Mouse (Mus musculus): ENCODE results near the gene Ppp1r14d. TPM values are rescaled to one million over a fixed set of nuclear protein-coding genes. Genes with fewer than 3 reads are reported as not detected.

Gene Ppp1r14d
- total and polyA plus RNA-seq, 2 experiments from 2014 or later, result not detected

DNA sequence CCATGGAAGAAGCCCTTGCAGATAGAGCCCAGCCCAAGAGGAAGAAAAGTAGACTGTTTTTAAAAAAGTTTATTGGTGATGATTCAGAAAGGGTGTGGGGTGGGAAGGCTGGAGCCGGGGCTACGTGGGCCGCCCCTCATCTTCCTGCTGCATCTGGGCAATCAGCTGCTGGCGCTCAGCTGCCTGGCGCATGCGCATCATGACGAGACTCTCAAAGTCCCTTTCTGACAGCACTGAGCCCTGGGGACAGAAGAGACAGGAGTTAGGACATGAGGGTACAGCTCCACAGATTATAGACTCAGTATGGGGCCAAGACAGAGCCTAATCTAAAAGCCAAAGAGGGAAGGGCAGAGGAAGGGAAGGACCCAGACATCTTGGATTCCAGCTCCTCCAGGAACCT, 57.3 kb downstream of the Ppp1r14d start:
- Histone ChIP-seq H3K4me1 (ENCODE audit: control insufficient read depth, insufficient read depth) (peaks cover 15% of the 10 kb centered on the region; the same call in 1 of the 2 replicates), H3K27ac (ENCODE audit: low read depth) (no peak overlapping the region), H3K27me3 (ENCODE audit: control insufficient read depth, insufficient read depth, low read length) (no peaks in the 10 kb centered on the region), H3K9ac (replicated peaks; ENCODE audit: low read depth, low read length) (no peak overlapping the region), H3K9me3 (replicated peaks; ENCODE audit: control insufficient read depth, low read length) (no peaks in the 10 kb centered on the region), H3K4me2 (ENCODE audit: low read depth, low read length) (no peak overlapping the region), H3K4me3 (ENCODE audit: low read depth, low read length) (no peak overlapping the region), H3K36me3 (replicated peaks; ENCODE audit: control insufficient read depth, insufficient read depth, low read length) (no peaks in the 10 kb centered on the region)
- DNase-seq (ENCODE audit: low spot score) (no peak), ATAC-seq (ENCODE audit: insufficient read depth, low read depth) (no peak)
- TF ChIP-seq CTCF (IDR thresholded peaks at IDR 0.05; ENCODE audit: low read depth) (no peak), EP300 (IDR thresholded peaks at IDR 0.05; ENCODE audit: low read depth) (no peak)
- WGBS, result 89% methylated on average over 7 of the region's 7 CpGs

DNA sequence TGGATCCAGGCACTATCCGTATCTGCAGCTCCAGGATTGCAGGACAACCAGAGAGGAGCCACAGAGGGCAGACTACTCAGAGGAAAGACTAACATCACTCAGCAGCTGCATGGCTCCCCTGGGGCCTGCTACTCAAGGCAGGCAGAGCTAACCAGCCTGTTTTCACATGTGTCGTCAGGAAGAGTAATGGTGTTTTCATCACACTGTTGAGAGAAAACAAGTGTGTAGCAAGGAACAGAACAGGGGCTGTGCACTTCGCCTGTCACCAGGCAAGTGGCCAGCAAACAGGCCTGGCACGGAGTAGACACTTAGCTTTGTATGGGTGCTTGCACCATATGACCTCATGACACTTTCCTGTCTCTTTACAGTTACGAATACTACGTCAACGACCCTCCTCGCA, 58.1 kb downstream of the Ppp1r14d start:
- Histone ChIP-seq H3K36me3 (replicated peaks; ENCODE audit: control insufficient read depth, insufficient read depth, low read length) (no peaks in the 10 kb centered on the region), H3K4me3 (ENCODE audit: low read depth, low read length) (no peak overlapping the region), H3K27ac (ENCODE audit: low read depth) (no peak overlapping the region), H3K27me3 (ENCODE audit: control insufficient read depth, insufficient read depth, low read length) (no peaks in the 10 kb centered on the region; the same call in 1 of the 2 replicates), H3K9ac (replicated peaks; ENCODE audit: low read depth, low read length) (no peak overlapping the region), H3K4me1 (ENCODE audit: control insufficient read depth, insufficient read depth) (peaks cover 15% of the 10 kb centered on the region), H3K4me2 (ENCODE audit: low read depth, low read length) (no peak overlapping the region), H3K9me3 (replicated peaks; ENCODE audit: control insufficient read depth, low read length) (no peaks in the 10 kb centered on the region)
- WGBS, result 39% methylated on average over 8 of the region's 8 CpGs
- TF ChIP-seq CTCF (IDR thresholded peaks at IDR 0.05; ENCODE audit: low read depth) (no peak), EP300 (IDR thresholded peaks at IDR 0.05; ENCODE audit: low read depth) (no peak)
- DNase-seq (ENCODE audit: low spot score) (no peak), ATAC-seq (ENCODE audit: insufficient read depth, low read depth) (no peak)

GRCm38 (mm10) chr2:119170282-119170681, 59.4 kb downstream of the Ppp1r14d start:
- Histone ChIP-seq H3K9me3 (replicated peaks; ENCODE audit: control insufficient read depth, low read length) (no peaks in the 10 kb centered on the region), H3K9ac (replicated peaks; ENCODE audit: low read depth, low read length) (no peak overlapping the region), H3K4me3 (ENCODE audit: low read depth, low read length) (no peak overlapping the region), H3K4me2 (ENCODE audit: low read depth, low read length) (no peak overlapping the region), H3K27ac (ENCODE audit: low read depth) (no peak overlapping the region), H3K27me3 (ENCODE audit: control insufficient read depth, insufficient read depth, low read length) (peaks cover 9% of the 10 kb centered on the region; the same call in 1 of the 2 replicates), H3K36me3 (replicated peaks; ENCODE audit: control insufficient read depth, insufficient read depth, low read length) (no peaks in the 10 kb centered on the region), H3K4me1 (ENCODE audit: control insufficient read depth, insufficient read depth) (peaks cover 15% of the 10 kb centered on the region)
- DNase-seq (ENCODE audit: low spot score) (no peak), ATAC-seq (ENCODE audit: insufficient read depth, low read depth) (no peak)
- 87% methylated on average over 2 of the region's 2 CpGs for WGBS
- no peak for TF ChIP-seq CTCF (IDR thresholded peaks at IDR 0.05; ENCODE audit: low read depth)

Other genes with a start within 250 kb of the Ppp1r14d start
- 14.7 and 19.1 TPM in 2 replicates for gene Ccdc32, start 200.5 kb downstream of the Ppp1r14d start, total RNA-seq (2014; rRNA removed; ENCODE audit: low replicate concordance)
- 20.7 and 21.1 TPM in 2 replicates for gene Ccdc32, start 200.5 kb downstream of the Ppp1r14d start, polyA plus RNA-seq (2015; fragmentation: Nextera tagmentation; extraction: Ambion mirVana)
- gene Rpusd2, start 195.1 kb downstream of the Ppp1r14d start, total RNA-seq (2014; rRNA removed; ENCODE audit: low replicate concordance), result 8.8 and 14.3 TPM in 2 replicates
- 2.6 and 3.3 TPM in 2 replicates for gene Rpusd2, start 195.1 kb downstream of the Ppp1r14d start, polyA plus RNA-seq (2015; fragmentation: Nextera tagmentation; extraction: Ambion mirVana)
- 9.1 and 50.5 TPM in 2 replicates for gene Knl1, start 182.8 kb downstream of the Ppp1r14d start, total RNA-seq (2014; rRNA removed; ENCODE audit: low replicate concordance)
- 12.6 and 14.5 TPM in 2 replicates for gene Knl1, start 182.8 kb downstream of the Ppp1r14d start, polyA plus RNA-seq (2015; fragmentation: Nextera tagmentation; extraction: Ambion mirVana)
- 2.7 and 10.9 TPM in 2 replicates for gene Rad51, start 117.1 kb downstream of the Ppp1r14d start, total RNA-seq (2014; rRNA removed; ENCODE audit: low replicate concordance)
- gene Rad51, start 117.1 kb downstream of the Ppp1r14d start, polyA plus RNA-seq (2015; fragmentation: Nextera tagmentation; extraction: Ambion mirVana), result 7.7 and 8.1 TPM in 2 replicates
- 17.0 and 24.2 TPM in 2 replicates for gene Rmdn3, start 72.9 kb downstream of the Ppp1r14d start, total RNA-seq (2014; rRNA removed; ENCODE audit: low replicate concordance)
- gene Rmdn3, start 72.9 kb downstream of the Ppp1r14d start, polyA plus RNA-seq (2015; fragmentation: Nextera tagmentation; extraction: Ambion mirVana), result 14.4 and 14.6 TPM in 2 replicates
- 1.5 and 12.0 TPM in 2 replicates for gene Gchfr, start 62.1 kb downstream of the Ppp1r14d start, total RNA-seq (2014; rRNA removed; ENCODE audit: low replicate concordance)
- 5.6 and 5.7 TPM in 2 replicates for gene Gchfr, start 62.1 kb downstream of the Ppp1r14d start, polyA plus RNA-seq (2015; fragmentation: Nextera tagmentation; extraction: Ambion mirVana)
- gene Gm14137, start 55.4 kb downstream of the Ppp1r14d start, total RNA-seq (2014; rRNA removed; ENCODE audit: low replicate concordance), result not detected in 2 replicates
- gene Gm14137, start 55.4 kb downstream of the Ppp1r14d start, polyA plus RNA-seq (2015; fragmentation: Nextera tagmentation; extraction: Ambion mirVana), result 0.07 and 0.12 TPM in 2 replicates
- 17.7 and 26.4 TPM in 2 replicates for gene Zfyve19, start 21.3 kb downstream of the Ppp1r14d start, total RNA-seq (2014; rRNA removed; ENCODE audit: low replicate concordance)
- 26.9 and 27.3 TPM in 2 replicates for gene Zfyve19, start 21.3 kb downstream of the Ppp1r14d start, polyA plus RNA-seq (2015; fragmentation: Nextera tagmentation; extraction: Ambion mirVana)
- gene Dnajc17, start 21.1 kb downstream of the Ppp1r14d start, total RNA-seq (2014; rRNA removed; ENCODE audit: low replicate concordance), result 8.4 and 18.7 TPM in 2 replicates
- 8.8 and 9.1 TPM in 2 replicates for gene Dnajc17, start 21.1 kb downstream of the Ppp1r14d start, polyA plus RNA-seq (2015; fragmentation: Nextera tagmentation; extraction: Ambion mirVana)
- gene Spint1, start 7.5 kb upstream of the Ppp1r14d start, total RNA-seq (2014; rRNA removed; ENCODE audit: low replicate concordance), result 11.6 and 11.7 TPM in 2 replicates
- gene Spint1, start 7.5 kb upstream of the Ppp1r14d start, polyA plus RNA-seq (2015; fragmentation: Nextera tagmentation; extraction: Ambion mirVana), result 0.14 and 0.34 TPM in 2 replicates
- gene Rhov, start 41.4 kb upstream of the Ppp1r14d start, total RNA-seq (2014; rRNA removed; ENCODE audit: low replicate concordance), result 3.4 TPM in 1 of 2 replicates, not detected in the other
- 0.19 TPM in 1 of 2 replicates, not detected in the other for gene Rhov, start 41.4 kb upstream of the Ppp1r14d start, polyA plus RNA-seq (2015; fragmentation: Nextera tagmentation; extraction: Ambion mirVana)
- 14.3 and 16.2 TPM in 2 replicates for gene Vps18, start 58.8 kb upstream of the Ppp1r14d start, total RNA-seq (2014; rRNA removed; ENCODE audit: low replicate concordance)
- gene Vps18, start 58.8 kb upstream of the Ppp1r14d start, polyA plus RNA-seq (2015; fragmentation: Nextera tagmentation; extraction: Ambion mirVana), result 8.0 and 8.3 TPM in 2 replicates
- 5.0 and 6.6 TPM in 2 replicates for gene Dll4, start 95.9 kb upstream of the Ppp1r14d start, total RNA-seq (2014; rRNA removed; ENCODE audit: low replicate concordance)
- gene Dll4, start 95.9 kb upstream of the Ppp1r14d start, polyA plus RNA-seq (2015; fragmentation: Nextera tagmentation; extraction: Ambion mirVana), result 5.7 and 6.2 TPM in 2 replicates
- gene Chac1, start 121.3 kb upstream of the Ppp1r14d start, total RNA-seq (2014; rRNA removed; ENCODE audit: low replicate concordance), result 0.11 and 0.27 TPM in 2 replicates
- 0.30 and 0.52 TPM in 2 replicates for gene Chac1, start 121.3 kb upstream of the Ppp1r14d start, polyA plus RNA-seq (2015; fragmentation: Nextera tagmentation; extraction: Ambion mirVana)
- gene Ino80, start 247.8 kb upstream of the Ppp1r14d start, total RNA-seq (2014; rRNA removed; ENCODE audit: low replicate concordance), result 7.2 TPM in 2 replicates
- 1.7 and 2.0 TPM in 2 replicates for gene Ino80, start 247.8 kb upstream of the Ppp1r14d start, polyA plus RNA-seq (2015; fragmentation: Nextera tagmentation; extraction: Ambion mirVana)